Mouse (Mus musculus) intestine, embryonic 16.5 days (tissue): ENCODE measurements around the gene Foxi3. TPM values are rescaled to one million over a fixed set of nuclear protein-coding genes. Genes with fewer than 3 reads are reported as not detected.

ENCODE experiments used
- ATAC-seq: fragments of 200-750 bp; cut with Nextera tagmentation; 2 replicates; pipeline ENCODE4 v1.8.0; 2017; ENCODE audit warnings: moderate TSS enrichment, moderate library complexity
- H3K27ac ChIP-seq: fragments of 300-500 bp; sonication (generic); 2 replicates; pipeline ENCODE4 v1.5.1; 2014; ENCODE audit warnings: mild to moderate bottlenecking, low read length
- H3K27me3 ChIP-seq: fragments of 300-500 bp; sonication (generic); replicated peaks from 2 replicates; pipeline ENCODE4 v1.6.1; 2014; ENCODE audit warnings: low read length, control low read depth, mixed read lengths; ENCODE audit not compliant: control insufficient read depth, insufficient read depth
- H3K36me3 ChIP-seq: fragments of 300-500 bp; sonication (generic); 2 replicates; pipeline ENCODE4 v1.6.1; 2014; ENCODE audit warnings: low read length, control low read depth; ENCODE audit not compliant: control insufficient read depth, insufficient read depth
- H3K4me1 ChIP-seq: fragments of 300-500 bp; sonication (generic); 2 replicates; pipeline ENCODE4 v1.6.1; 2014; ENCODE audit warnings: low read length, control low read depth, mixed read lengths; ENCODE audit not compliant: control insufficient read depth, insufficient read depth
- H3K4me2 ChIP-seq: fragments of 300-500 bp; sonication (generic); 2 replicates; pipeline ENCODE4 v1.6.1; 2014; ENCODE audit warnings: low read depth, low read length, control low read depth
- H3K4me3 ChIP-seq: fragments of 300-500 bp; sonication (generic); 2 replicates; pipeline ENCODE4 v1.5.1; 2014; ENCODE audit warnings: mild to moderate bottlenecking, low read length
- H3K9ac ChIP-seq: fragments of 300-500 bp; sonication (generic); 2 replicates; pipeline ENCODE4 v1.6.1; 2014; ENCODE audit warnings: low read depth, low read length
- H3K9me3 ChIP-seq: fragments of 300-500 bp; sonication (generic); 2 replicates; pipeline ENCODE4 v1.6.1; 2016; ENCODE audit warnings: low read length, control low read depth; ENCODE audit not compliant: control insufficient read depth
- WGBS: fragments of 180-500 bp; shearing (Covaris S2); extraction: QIAGEN DNeasy Blood & Tissue Kit; methylation state at CpG from one replicate; pipeline ENCODE4 v1.1.7; 2014; 5-methylcytosine and 5-hydroxymethylcytosine counted together
- polyA plus RNA-seq: library from polyadenylated mRNA; unstranded; fragments of >200 nt; fragmentation: Nextera tagmentation; extraction: Ambion mirVana; gene quantifications from 2 replicates; pipeline ENCODE4 v1.2.1, GENCODE M21; 2015

The Foxi3 gene
- polyA plus RNA-seq, 1 experiment from 2014 or later = not detected

DNA sequence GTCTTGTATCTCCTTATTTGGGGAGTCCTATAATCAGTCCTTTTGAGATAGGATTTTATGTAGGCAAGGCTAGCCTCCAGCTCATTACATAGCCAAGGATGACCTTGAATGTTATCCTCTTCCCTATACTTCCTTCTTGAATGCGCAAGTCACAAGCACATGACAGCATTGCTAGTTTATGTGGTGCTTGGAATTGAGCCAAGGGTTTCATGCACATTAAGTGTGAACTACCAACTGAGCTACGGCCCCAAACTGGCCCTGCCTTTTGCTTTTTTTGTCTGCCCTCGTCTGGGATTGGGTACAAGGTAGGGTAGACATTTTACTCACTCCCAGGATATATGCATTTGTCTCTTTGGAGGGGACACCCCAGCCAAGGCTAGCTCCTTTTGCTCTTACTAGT lies 16.7 kb downstream of the Foxi3 start:
- Histone ChIP-seq H3K36me3 (no peaks in the 10 kb centered on the region), H3K27me3 (no peaks in the 10 kb centered on the region), H3K9ac (no peak overlapping the region), H3K9me3 (no peaks in the 10 kb centered on the region), H3K27ac (no peak overlapping the region), H3K4me1 (0 out of 2 replicates have a peak, but pooled peaks cover 2% of the 10 kb centered on the region), H3K4me2 (no peak overlapping the region), H3K4me3 (no peak overlapping the region)
- WGBS = 48% methylated on average over 3 of the region's 3 CpGs
- ATAC-seq = no peak

DNA sequence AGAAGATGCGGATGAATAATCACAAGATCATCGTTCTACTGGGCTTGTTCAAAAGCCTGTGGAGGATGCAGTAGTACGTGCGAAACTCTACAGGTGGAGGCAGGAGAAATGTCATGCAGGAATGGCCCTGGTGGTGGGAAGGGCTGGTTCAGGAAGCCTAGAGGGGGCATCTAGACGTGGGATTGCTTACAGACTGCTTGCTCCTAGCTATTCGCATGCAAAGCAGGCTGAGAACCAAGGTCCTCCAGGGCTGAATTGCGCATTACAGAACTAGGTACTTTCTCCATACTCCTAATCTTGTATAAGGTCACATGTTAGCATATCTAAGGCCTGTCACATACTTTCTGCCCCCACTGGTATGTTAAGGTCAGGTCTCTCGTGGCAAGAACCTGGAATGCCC lies 24.7 kb downstream of the Foxi3 start:
- no peaks in the 10 kb centered on the region for H3K9me3 ChIP-seq
- no peak overlapping the region for H3K9ac ChIP-seq
- no peak for ATAC-seq
- H3K27ac ChIP-seq = no peak overlapping the region
- no peaks in the 10 kb centered on the region for H3K27me3 ChIP-seq
- H3K4me1 ChIP-seq = no peaks in the 10 kb centered on the region
- 82% methylated on average over 8 of the region's 8 CpGs for WGBS
- H3K36me3 ChIP-seq = no peaks in the 10 kb centered on the region
- no peak overlapping the region for H3K4me2 ChIP-seq
- H3K4me3 ChIP-seq = no peak overlapping the region

DNA sequence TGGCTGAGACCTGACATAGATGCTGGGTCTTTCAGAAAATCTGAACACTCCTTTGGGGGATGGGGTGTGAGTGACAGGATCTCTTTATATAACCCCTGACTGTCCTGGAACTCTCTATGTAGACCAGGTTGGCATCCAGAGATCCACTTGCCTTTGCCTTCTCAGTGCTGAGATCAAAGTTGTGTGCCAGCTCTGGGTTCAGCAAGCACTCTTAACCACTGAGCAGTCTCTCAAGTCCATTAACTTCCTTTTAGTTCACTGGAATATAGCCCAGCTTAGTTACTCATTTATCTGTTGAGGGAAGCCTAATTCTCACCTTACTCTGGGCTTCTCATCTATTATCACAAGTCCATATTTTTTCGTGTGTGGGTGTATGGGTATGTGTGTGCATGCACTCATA lies 26.1 kb downstream of the Foxi3 start:
- Histone ChIP-seq H3K9me3 (no peaks in the 10 kb centered on the region), H3K27me3 (no peaks in the 10 kb centered on the region), H3K4me3 (no peak overlapping the region), H3K36me3 (no peaks in the 10 kb centered on the region), H3K4me2 (no peak overlapping the region), H3K4me1 (no peaks in the 10 kb centered on the region), H3K9ac (no peak overlapping the region), H3K27ac (no peak overlapping the region)
- WGBS = 64% methylated on average over 1 of the region's 1 CpGs
- ATAC-seq = no peak

DNA sequence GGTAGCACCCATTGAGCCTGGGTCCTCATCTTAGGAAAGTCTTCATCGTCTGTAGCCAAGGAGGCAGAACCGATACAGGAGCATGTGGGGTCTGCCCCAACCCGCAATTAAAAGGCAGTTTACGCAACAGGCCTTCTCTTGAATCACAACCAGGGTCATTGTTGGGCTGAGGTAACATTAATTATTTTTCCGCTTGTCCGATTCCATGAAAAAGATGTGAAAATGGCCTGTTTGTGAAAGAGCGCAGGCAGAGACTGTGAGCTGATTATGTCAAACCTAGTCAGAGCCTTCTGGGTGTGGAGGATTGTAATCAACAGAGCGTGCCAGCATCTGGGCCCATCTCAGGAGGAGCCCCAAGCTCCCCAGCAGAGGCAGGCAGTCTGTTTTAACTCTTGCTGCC lies 30.4 kb downstream of the Foxi3 start:
- no peak overlapping the region for H3K4me2 ChIP-seq
- H3K4me1 ChIP-seq = no peaks in the 10 kb centered on the region
- no peak overlapping the region for H3K9ac ChIP-seq
- H3K36me3 ChIP-seq = no peaks in the 10 kb centered on the region
- no peak overlapping the region for H3K27ac ChIP-seq
- no peak for ATAC-seq
- no peaks in the 10 kb centered on the region for H3K27me3 ChIP-seq
- no peak overlapping the region for H3K4me3 ChIP-seq
- 81% methylated on average over 8 of the region's 8 CpGs for WGBS
- H3K9me3 ChIP-seq = no peaks in the 10 kb centered on the region

DNA sequence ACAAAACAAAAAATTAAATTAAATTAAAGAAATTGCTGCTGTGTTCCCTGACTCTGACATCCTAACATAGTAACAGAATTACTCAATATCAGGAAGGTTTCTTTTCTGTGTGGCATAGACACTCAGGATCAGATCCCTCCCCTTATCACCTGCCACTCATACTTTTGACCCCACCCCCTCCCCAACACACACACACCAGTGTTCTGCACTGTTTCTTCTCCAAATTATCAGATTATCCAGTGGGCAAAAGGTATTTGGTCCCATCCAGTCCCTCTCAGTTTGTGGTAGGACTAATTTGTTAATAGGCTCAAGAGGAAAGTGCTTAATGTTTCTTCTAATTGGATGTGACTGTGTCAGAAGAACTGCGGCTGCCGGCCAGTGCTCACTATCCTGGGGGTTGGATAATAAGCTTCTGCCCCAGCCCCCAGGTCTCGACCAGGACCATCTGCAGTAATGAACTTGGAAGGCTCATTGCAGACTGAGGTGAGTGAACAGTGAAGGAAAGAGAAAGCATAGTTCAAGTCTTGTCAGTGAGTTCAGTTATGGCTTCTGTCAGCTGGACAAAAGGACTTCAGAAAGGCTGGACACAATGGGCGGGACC lies 39.9 kb downstream of the Foxi3 start:
- Histone ChIP-seq H3K9me3 (no peaks in the 10 kb centered on the region), H3K4me1 (no peaks in the 10 kb centered on the region), H3K9ac (no peak overlapping the region), H3K27ac (no peak overlapping the region), H3K4me2 (no peak overlapping the region), H3K4me3 (no peak overlapping the region), H3K27me3 (no peaks in the 10 kb centered on the region), H3K36me3 (no peaks in the 10 kb centered on the region)
- 81% methylated on average over 4 of the region's 4 CpGs for WGBS
- no peak for ATAC-seq

DNA sequence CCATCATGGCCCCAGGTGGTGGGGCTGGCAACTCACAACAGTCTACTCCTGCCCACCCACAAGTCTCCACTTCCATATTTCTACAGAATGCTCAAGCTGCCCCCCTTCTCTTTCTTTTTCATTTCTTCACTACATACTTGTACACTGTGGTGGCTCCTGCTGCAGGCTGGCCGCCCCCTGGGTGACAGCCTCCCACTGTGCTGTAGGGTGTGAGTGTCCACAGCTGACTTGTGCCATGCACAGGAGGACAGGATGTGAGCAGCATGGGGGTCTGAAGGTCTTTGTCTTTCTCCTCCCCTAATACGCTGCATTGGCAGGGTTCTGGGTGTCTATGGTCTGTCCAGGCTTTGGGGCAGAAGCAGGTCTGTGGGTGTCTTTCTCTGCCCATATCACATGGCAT lies 46.3 kb downstream of the Foxi3 start:
- H3K4me1 ChIP-seq = no peaks in the 10 kb centered on the region
- no peaks in the 10 kb centered on the region for H3K27me3 ChIP-seq
- no peaks in the 10 kb centered on the region for H3K36me3 ChIP-seq
- 80% methylated on average over 2 of the region's 2 CpGs for WGBS
- no peak overlapping the region for H3K9ac ChIP-seq
- no peak overlapping the region for H3K4me3 ChIP-seq
- H3K27ac ChIP-seq = no peak overlapping the region
- H3K9me3 ChIP-seq = no peaks in the 10 kb centered on the region
- H3K4me2 ChIP-seq = no peak overlapping the region
- no peak for ATAC-seq

DNA sequence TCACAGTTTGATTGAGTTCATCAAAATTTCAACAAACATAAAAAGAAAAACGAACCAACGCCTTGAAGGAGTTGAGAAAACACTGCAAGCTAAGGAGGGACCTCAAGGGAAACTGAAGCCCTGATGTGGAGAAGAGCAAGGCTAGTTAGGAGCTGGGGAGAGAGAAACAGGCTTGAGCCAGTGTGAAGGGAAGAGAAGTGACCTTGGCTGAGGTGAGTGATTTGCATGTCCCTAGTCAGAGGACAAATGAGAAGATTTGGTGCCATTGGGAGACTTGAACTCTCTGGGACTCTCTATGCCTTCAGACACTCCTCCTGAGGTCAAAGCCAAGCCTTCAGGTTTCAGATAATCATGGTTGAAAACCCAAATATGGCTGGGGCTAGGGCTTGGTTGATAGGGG lies 47.8 kb downstream of the Foxi3 start:
- H3K36me3 ChIP-seq = no peaks in the 10 kb centered on the region
- H3K4me2 ChIP-seq = no peak overlapping the region
- ATAC-seq = no peak
- WGBS = 88% methylated on average over 2 of the region's 2 CpGs
- H3K27ac ChIP-seq = no peak overlapping the region
- H3K27me3 ChIP-seq = no peaks in the 10 kb centered on the region
- no peak overlapping the region for H3K9ac ChIP-seq
- H3K4me3 ChIP-seq = no peak overlapping the region
- H3K9me3 ChIP-seq = no peaks in the 10 kb centered on the region
- H3K4me1 ChIP-seq = no peaks in the 10 kb centered on the region

Other genes starting within 250 kb of the Foxi3 start
- gene Rpia, start 164.3 kb upstream of the Foxi3 start, polyA plus RNA-seq = 4.1 and 4.7 TPM in 2 replicates
- 6.6 and 9.8 TPM in 2 replicates for gene Eif2ak3, start 112.0 kb upstream of the Foxi3 start, polyA plus RNA-seq
- gene Tex37, start 37.6 kb upstream of the Foxi3 start, polyA plus RNA-seq = not detected in 2 replicates
- 83.8 and 95.1 TPM in 2 replicates for gene Thnsl2, start 187.9 kb downstream of the Foxi3 start, polyA plus RNA-seq
- gene Fabp1, start 243.3 kb downstream of the Foxi3 start, polyA plus RNA-seq = 4,478 and 6,129 TPM in 2 replicates